Mouse (Mus musculus): ENCODE measurements around the gene Mettl26. TPM values are rescaled to one million over a fixed set of nuclear protein-coding genes. Genes with fewer than 3 reads are reported as not detected.

The Mettl26 gene
- 58.2 and 75.9 TPM in 2 replicates for polyA plus RNA-seq (2014; fragmentation: Nextera tagmentation; extraction: Ambion mirVana)

DNA sequence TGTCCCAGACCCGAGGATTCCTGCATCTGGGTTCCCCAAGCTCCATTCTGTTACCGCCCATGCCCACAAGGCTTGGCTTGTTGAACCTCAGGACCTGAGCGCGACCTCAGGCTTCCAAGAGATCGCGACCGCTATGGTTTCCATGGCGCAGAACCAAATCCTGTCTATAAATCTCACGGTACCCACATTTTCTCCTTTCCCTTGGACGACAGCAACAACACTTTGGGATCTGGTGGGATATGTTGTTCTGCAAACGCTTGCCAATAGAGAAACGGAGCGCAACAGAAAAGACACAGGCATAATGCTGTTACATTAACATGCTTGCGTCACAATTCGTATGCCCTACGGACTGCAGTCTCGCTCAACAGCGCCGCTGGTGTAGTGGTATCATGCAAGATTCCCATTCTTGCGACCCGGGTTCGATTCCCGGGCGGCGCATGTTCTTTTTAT is at the start of gene Mettl26:
Mettl26 (plus strand) TSS at position 354 of the 450 bp plus-strand sequence.
- peak within 1 kb of the TSS; percentile 80 for H3K9ac ChIP-seq (replicated peaks; ENCODE audit: low read length)
- peak within 1 kb of the TSS; percentile 97 for H3K4me2 ChIP-seq (ENCODE audit: low read length)
- ATAC-seq (ENCODE audit: low FRiP score, low TSS enrichment) (peak; percentile 79), DNase-seq (peak; percentile 97)
- H3K9me3 ChIP-seq (ENCODE audit: control insufficient read depth, low read length) = no peaks in the 10 kb centered on the region
- WGBS = under 1% methylated on average over 25 of the region's 25 CpGs
- peak within 1 kb of the TSS; percentile 94 for H3K27ac ChIP-seq (replicated peaks; ENCODE audit: low read depth, low read length)
- H3K4me3 ChIP-seq (replicated peaks; ENCODE audit: low read depth, low read length) = peak within 1 kb of the TSS; percentile 75
- H3K4me1 ChIP-seq (ENCODE audit: control insufficient read depth, insufficient read depth, low read length) = peaks cover 23% of the 10 kb centered on the region
- peaks cover 17% of the 10 kb centered on the region for H3K36me3 ChIP-seq (ENCODE audit: control insufficient read depth, insufficient read depth, low read length)
- H3K27me3 ChIP-seq (ENCODE audit: control insufficient read depth, insufficient read depth, low read length) = no peaks in the 10 kb centered on the region

DNA sequence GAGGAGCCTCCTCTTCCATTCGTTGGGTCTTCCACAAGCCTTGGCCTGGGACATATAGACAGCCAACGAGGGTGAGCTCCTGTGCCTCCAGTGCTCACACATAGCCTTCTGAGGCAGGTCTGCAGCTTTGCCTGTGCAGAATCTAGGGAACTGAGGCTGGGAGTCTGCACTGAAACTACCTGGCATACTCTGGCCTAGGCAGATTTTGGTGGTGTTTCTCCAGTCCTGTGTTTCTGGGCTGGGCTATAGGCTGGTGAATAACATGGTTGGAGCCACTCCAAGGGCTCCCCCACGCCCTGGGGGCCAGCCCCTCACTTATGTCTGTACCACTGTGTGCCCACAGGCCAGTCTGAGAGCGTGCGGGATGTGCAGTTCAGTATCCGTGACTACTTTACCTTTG is 49.6 kb upstream of the Mettl26 start:
- peak overlapping the region; percentile 97 for H3K4me2 ChIP-seq (ENCODE audit: low read length)
- WGBS = 86% methylated on average over 6 of the region's 6 CpGs
- H3K9ac ChIP-seq (replicated peaks; ENCODE audit: low read length) = no peak overlapping the region

GRCm38 (mm10) chr17:25825984-25826570 is 48.8 kb upstream of the Mettl26 start:
- Histone ChIP-seq H3K9ac (replicated peaks; ENCODE audit: low read length) (no peak overlapping the region), H3K9me3 (ENCODE audit: control insufficient read depth, low read length) (no peaks in the 10 kb centered on the region), H3K27ac (replicated peaks; ENCODE audit: low read depth, low read length) (no peak overlapping the region), H3K4me3 (replicated peaks; ENCODE audit: low read depth, low read length) (no peak overlapping the region), H3K4me1 (ENCODE audit: control insufficient read depth, insufficient read depth, low read length) (peaks cover 29% of the 10 kb centered on the region), H3K27me3 (ENCODE audit: control insufficient read depth, insufficient read depth, low read length) (no peaks in the 10 kb centered on the region), H3K4me2 (ENCODE audit: low read length) (no peak overlapping the region), H3K36me3 (ENCODE audit: control insufficient read depth, insufficient read depth, low read length) (peaks cover 38% of the 10 kb centered on the region)
- DNase-seq = no peak
- WGBS = 96% methylated on average over 27 of the region's 27 CpGs
- no peak for ATAC-seq (ENCODE audit: low FRiP score, low TSS enrichment)

More for the DNA sequence above, 49.6 kb upstream of the Mettl26 start:
- peaks cover 32% of the 10 kb centered on the region for H3K36me3 ChIP-seq (ENCODE audit: control insufficient read depth, insufficient read depth, low read length)
- H3K4me1 ChIP-seq (ENCODE audit: control insufficient read depth, insufficient read depth, low read length) = peaks cover 29% of the 10 kb centered on the region
- no peak for ATAC-seq (ENCODE audit: low FRiP score, low TSS enrichment)
- no peak overlapping the region for H3K4me3 ChIP-seq (replicated peaks; ENCODE audit: low read depth, low read length)
- no peaks in the 10 kb centered on the region for H3K9me3 ChIP-seq (ENCODE audit: control insufficient read depth, low read length)
- no peaks in the 10 kb centered on the region for H3K27me3 ChIP-seq (ENCODE audit: control insufficient read depth, insufficient read depth, low read length)
- DNase-seq = no peak
- no peak overlapping the region for H3K27ac ChIP-seq (replicated peaks; ENCODE audit: low read depth, low read length)

GRCm38 (mm10) chr17:25827011-25827410 is 47.9 kb upstream of the Mettl26 start:
- DNase-seq (no peak), ATAC-seq (ENCODE audit: low FRiP score, low TSS enrichment) (no peak)
- Histone ChIP-seq H3K4me2 (ENCODE audit: low read length) (no peak overlapping the region), H3K27ac (replicated peaks; ENCODE audit: low read depth, low read length) (no peak overlapping the region), H3K4me1 (ENCODE audit: control insufficient read depth, insufficient read depth, low read length) (peaks cover 39% of the 10 kb centered on the region), H3K9ac (replicated peaks; ENCODE audit: low read length) (no peak overlapping the region), H3K36me3 (ENCODE audit: control insufficient read depth, insufficient read depth, low read length) (peaks cover 45% of the 10 kb centered on the region), H3K27me3 (ENCODE audit: control insufficient read depth, insufficient read depth, low read length) (no peaks in the 10 kb centered on the region), H3K9me3 (ENCODE audit: control insufficient read depth, low read length) (no peaks in the 10 kb centered on the region), H3K4me3 (replicated peaks; ENCODE audit: low read depth, low read length) (no peak overlapping the region)
- WGBS = 96% methylated on average over 13 of the region's 13 CpGs

- Histone ChIP-seq H3K4me3 (replicated peaks; ENCODE audit: low read depth, low read length) (peak overlapping the region; percentile 70; the same call in 1 of the 2 replicates), H3K4me2 (ENCODE audit: low read length) (peak overlapping the region; percentile 95), H3K9ac (replicated peaks; ENCODE audit: low read length) (no peak overlapping the region)
Measured at GRCm38 (mm10) chr17:25827546-25828222, 47.2 kb upstream of the Mettl26 start.

GRCm38 (mm10) chr17:25828223-25828594 is 46.7 kb upstream of the Mettl26 start:
- peaks cover 39% of the 10 kb centered on the region for H3K4me1 ChIP-seq (ENCODE audit: control insufficient read depth, insufficient read depth, low read length)
- DNase-seq (no peak), ATAC-seq (ENCODE audit: low FRiP score, low TSS enrichment) (no peak)
- H3K9ac ChIP-seq (replicated peaks; ENCODE audit: low read length) = 0 out of 2 replicates have a peak overlapping the region, but pooled peaks have one; percentile 78
- H3K27ac ChIP-seq (replicated peaks; ENCODE audit: low read depth, low read length) = peak overlapping the region; percentile 91; the same call in 1 of the 2 replicates
- H3K4me3 ChIP-seq (replicated peaks; ENCODE audit: low read depth, low read length) = peak overlapping the region; percentile 70
- no peaks in the 10 kb centered on the region for H3K9me3 ChIP-seq (ENCODE audit: control insufficient read depth, low read length)
- peaks cover 45% of the 10 kb centered on the region for H3K36me3 ChIP-seq (ENCODE audit: control insufficient read depth, insufficient read depth, low read length)
- 89% methylated on average over 8 of the region's 8 CpGs for WGBS
- H3K27me3 ChIP-seq (ENCODE audit: control insufficient read depth, insufficient read depth, low read length) = no peaks in the 10 kb centered on the region
- H3K4me2 ChIP-seq (ENCODE audit: low read length) = peak overlapping the region; percentile 95

More at GRCm38 (mm10) chr17:25827546-25828222, 47.2 kb upstream of the Mettl26 start:
- Histone ChIP-seq H3K4me1 (ENCODE audit: control insufficient read depth, insufficient read depth, low read length) (peaks cover 42% of the 10 kb centered on the region), H3K9me3 (ENCODE audit: control insufficient read depth, low read length) (no peaks in the 10 kb centered on the region), H3K27ac (replicated peaks; ENCODE audit: low read depth, low read length) (no peak overlapping the region), H3K36me3 (ENCODE audit: control insufficient read depth, insufficient read depth, low read length) (peaks cover 45% of the 10 kb centered on the region), H3K27me3 (ENCODE audit: control insufficient read depth, insufficient read depth, low read length) (no peaks in the 10 kb centered on the region)
- ATAC-seq (ENCODE audit: low FRiP score, low TSS enrichment) (no peak), DNase-seq (no peak)
- WGBS = 91% methylated on average over 22 of the region's 22 CpGs

DNA sequence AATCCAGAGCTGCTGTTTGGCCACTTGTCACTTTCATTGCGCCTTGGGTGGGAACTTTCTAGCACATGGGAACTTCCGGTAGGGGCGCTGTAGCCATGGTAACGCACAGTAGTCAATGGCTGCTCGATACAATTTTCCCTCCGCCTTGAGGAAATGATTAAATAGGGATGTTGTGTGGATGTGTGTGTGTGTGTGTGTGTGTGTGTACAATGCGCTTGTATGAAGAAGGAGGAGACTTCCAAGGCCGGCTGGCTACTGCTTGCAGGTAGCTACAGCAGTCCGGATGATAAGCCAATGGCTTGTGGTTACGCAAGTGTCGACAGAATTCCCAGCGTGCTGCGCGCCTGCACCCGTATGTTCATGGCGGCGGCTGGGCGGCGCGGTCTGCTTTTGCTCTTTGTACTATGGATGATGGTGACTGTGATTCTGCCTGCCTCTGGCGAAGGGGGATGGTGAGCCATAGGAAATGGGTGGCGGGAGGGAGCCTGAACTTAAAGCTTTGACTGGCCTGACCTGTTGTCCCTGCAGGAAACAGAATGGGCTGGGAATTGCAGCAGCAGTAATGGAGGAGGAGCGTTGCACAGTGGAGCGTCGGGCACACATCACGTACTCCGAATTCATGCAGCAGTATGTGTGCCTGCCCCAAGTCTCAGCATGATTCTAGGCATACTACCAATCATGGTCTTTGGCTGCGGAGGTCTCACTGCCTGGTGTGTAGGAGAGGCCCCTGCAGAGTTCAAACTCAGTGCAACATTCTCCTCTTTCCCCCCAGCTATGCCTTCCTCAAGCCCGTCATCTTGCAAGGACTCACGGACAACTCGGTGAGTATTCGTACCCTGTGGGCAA is 45.9 kb upstream of the Mettl26 start, which contains the start of gene Jmjd8:
Jmjd8 (plus strand) TSS at position 156 of the 846 bp plus-strand sequence.
- H3K36me3 ChIP-seq (ENCODE audit: control insufficient read depth, insufficient read depth, low read length) = peaks cover 45% of the 10 kb centered on the region
- peak within 1 kb of the TSS; percentile 95 for H3K4me2 ChIP-seq (ENCODE audit: low read length)
- H3K27ac ChIP-seq (replicated peaks; ENCODE audit: low read depth, low read length) = peak within 1 kb of the TSS; percentile 91
- H3K9ac ChIP-seq (replicated peaks; ENCODE audit: low read length) = peak within 1 kb of the TSS; percentile 78
- H3K9me3 ChIP-seq (ENCODE audit: control insufficient read depth, low read length) = no peaks in the 10 kb centered on the region
- peak; percentile 92 for DNase-seq
- peak within 1 kb of the TSS; percentile 70 for H3K4me3 ChIP-seq (replicated peaks; ENCODE audit: low read depth, low read length)
- ATAC-seq (ENCODE audit: low FRiP score, low TSS enrichment) = peak; percentile 59
- H3K27me3 ChIP-seq (ENCODE audit: control insufficient read depth, insufficient read depth, low read length) = no peaks in the 10 kb centered on the region
- peaks cover 39% of the 10 kb centered on the region for H3K4me1 ChIP-seq (ENCODE audit: control insufficient read depth, insufficient read depth, low read length)
- 1% methylated on average over 32 of the region's 32 CpGs for WGBS

DNA sequence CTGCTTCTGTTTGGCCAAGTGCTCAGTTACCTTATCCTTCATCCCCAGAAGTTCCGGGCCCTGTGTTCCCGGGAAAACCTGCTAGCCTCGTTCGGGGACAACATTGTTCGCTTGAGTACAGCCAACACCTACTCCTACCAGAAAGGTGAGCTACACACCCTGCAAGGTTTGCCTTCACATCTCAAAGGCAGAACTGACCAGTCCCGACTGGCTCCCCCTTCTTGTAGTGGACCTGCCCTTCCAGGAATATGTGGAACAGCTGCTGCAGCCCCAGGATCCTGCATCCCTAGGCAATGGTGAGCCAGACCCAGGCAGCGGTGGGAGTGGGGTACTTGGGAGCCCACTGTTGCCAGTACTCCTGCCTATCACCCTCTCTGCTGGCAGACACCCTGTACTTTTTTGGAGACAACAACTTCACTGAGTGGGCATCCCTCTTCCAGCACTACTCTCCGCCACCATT is 45.3 kb upstream of the Mettl26 start:
- ATAC-seq (ENCODE audit: low FRiP score, low TSS enrichment) (no peak), DNase-seq (no peak)
- Histone ChIP-seq H3K27ac (replicated peaks; ENCODE audit: low read depth, low read length) (peak overlapping the region; percentile 91), H3K36me3 (ENCODE audit: control insufficient read depth, insufficient read depth, low read length) (peaks cover 47% of the 10 kb centered on the region), H3K9ac (replicated peaks; ENCODE audit: low read length) (peak overlapping the region; percentile 78), H3K27me3 (ENCODE audit: control insufficient read depth, insufficient read depth, low read length) (no peaks in the 10 kb centered on the region), H3K4me3 (replicated peaks; ENCODE audit: low read depth, low read length) (peak overlapping the region; percentile 70), H3K9me3 (ENCODE audit: control insufficient read depth, low read length) (no peaks in the 10 kb centered on the region), H3K4me2 (ENCODE audit: low read length) (peak overlapping the region; percentile 95), H3K4me1 (ENCODE audit: control insufficient read depth, insufficient read depth, low read length) (peaks cover 39% of the 10 kb centered on the region)
- WGBS = 38% methylated on average over 8 of the region's 8 CpGs
